Mouse (Mus musculus): ENCODE measurements around the gene Acot12. TPM values are rescaled to one million over a fixed set of nuclear protein-coding genes. Genes with fewer than 3 reads are reported as not detected.

Gene Acot12
- polyA plus RNA-seq, 1 experiment from 2014 or later: 0.18 TPM

GRCm38 (mm10) chr13:91826066-91826465 is 84.8 kb downstream of the Acot12 start:
- 74% methylated on average over 2 of the region's 2 CpGs for WGBS
- no peak overlapping the region for H3K4me2 ChIP-seq (replicated peaks; ENCODE audit: low read depth, low read length)
- no peak overlapping the region for H3K9ac ChIP-seq (ENCODE audit: low read depth, low read length)
- no peak overlapping the region for H3K27ac ChIP-seq (ENCODE audit: low read depth, low read length)
- H3K9me3 ChIP-seq (ENCODE audit: control insufficient read depth, low read length): no peaks in the 10 kb centered on the region
- H3K36me3 ChIP-seq (ENCODE audit: control insufficient read depth, insufficient read depth, low read length): no peaks in the 10 kb centered on the region
- no peaks in the 10 kb centered on the region for H3K4me1 ChIP-seq (ENCODE audit: control insufficient read depth, insufficient read depth, low read length)
- ATAC-seq (ENCODE audit: low FRiP score, low TSS enrichment): no peak
- H3K27me3 ChIP-seq (ENCODE audit: control insufficient read depth, insufficient read depth, low read length): no peaks in the 10 kb centered on the region
- no peak overlapping the region for H3K4me3 ChIP-seq (ENCODE audit: low read length)

GRCm38 (mm10) chr13:91827876-91828275 is 86.6 kb downstream of the Acot12 start:
- Histone ChIP-seq H3K27me3 (ENCODE audit: control insufficient read depth, insufficient read depth, low read length) (no peaks in the 10 kb centered on the region), H3K27ac (ENCODE audit: low read depth, low read length) (no peak overlapping the region), H3K9ac (ENCODE audit: low read depth, low read length) (no peak overlapping the region), H3K36me3 (ENCODE audit: control insufficient read depth, insufficient read depth, low read length) (no peaks in the 10 kb centered on the region), H3K4me3 (ENCODE audit: low read length) (no peak overlapping the region), H3K9me3 (ENCODE audit: control insufficient read depth, low read length) (no peaks in the 10 kb centered on the region), H3K4me1 (ENCODE audit: control insufficient read depth, insufficient read depth, low read length) (no peaks in the 10 kb centered on the region), H3K4me2 (replicated peaks; ENCODE audit: low read depth, low read length) (no peak overlapping the region)
- ATAC-seq (ENCODE audit: low FRiP score, low TSS enrichment): no peak

Small RNAs within 50 kb of the gene (microRNA-seq; reads per million reads assigned to microRNA genes)
- not detected for gene Gm27656

Other genes with a start within 250 kb of the Acot12 start
- 31.5 and 34.0 TPM in 2 replicates for gene Zcchc9, start 66.2 kb downstream of the Acot12 start, polyA plus RNA-seq (2014; fragmentation: Nextera tagmentation; extraction: Ambion mirVana)
- not detected in 2 replicates for gene Ckmt2, start 135.4 kb downstream of the Acot12 start, polyA plus RNA-seq (2014; fragmentation: Nextera tagmentation; extraction: Ambion mirVana)

Data from kidney, embryonic 14.5 days (tissue).